Mouse (Mus musculus): Measurements from ENCODE around the gene Commd1.

- TF ChIP-seq CTCF (IDR thresholded peaks at IDR 0.05) (no peak), POLR2A (IDR thresholded peaks at IDR 0.05; ENCODE audit: insufficient read depth, low read depth, low read length) (no peak)
These were observed 133.5 kb downstream of the Commd1 start for GRCm38 (mm10) chr11:22848649-22849195.
